Mouse (Mus musculus) heart, adult 9 months (tissue): ENCODE measurements at regions not wholly inside any gene's neighbourhood (a gene's known extent, or its start where the extent isn't known, plus 50 kb on each side); places are given as distances from the start of the nearest gene placed in this dataset.
"Not testable (repeated sequence)": the region's sequence is repeated elsewhere in the genome, so short reads cannot be mapped to it uniquely, and the experiment has no call there.

Experiments used
- DNase-seq, 2 experiments: peaks; one replicate each; pipeline ENCODE4 v3.0.0; 2022; ENCODE audit warnings: low spot score in 2 of 2

- DNase-seq, result no peak
Observed at GRCm38 (mm10) chr13:73035336-73035940, 224.8 kb upstream of the Irx4 start.

- no peak for DNase-seq
Observed at GRCm38 (mm10) chr13:73039731-73040130, 220.5 kb upstream of the Irx4 start.

GRCm38 (mm10) chr13:73041233-73042040 lies 218.8 kb upstream of the Irx4 start:
- no peak for DNase-seq

GRCm38 (mm10) chr13:73069840-73070530 lies 190.3 kb upstream of the Irx4 start:
- no peak for DNase-seq

- DNase-seq, result no peak
Observed at GRCm38 (mm10) chr13:73070531-73070908, 189.8 kb upstream of the Irx4 start.

- no peak for DNase-seq
Observed at GRCm38 (mm10) chr13:73071032-73071431, 189.2 kb upstream of the Irx4 start.

- DNase-seq, result no peak
Observed at GRCm38 (mm10) chr13:73071854-73072852, 188.1 kb upstream of the Irx4 start.

GRCm38 (mm10) chr13:73077866-73078430 lies 182.3 kb upstream of the Irx4 start:
- DNase-seq, result no peak

- DNase-seq, result not testable (repeated sequence)
Observed at GRCm38 (mm10) chr13:73087815-73088214, 172.5 kb upstream of the Irx4 start.

GRCm38 (mm10) chr13:73091886-73092285 lies 168.4 kb upstream of the Irx4 start:
- DNase-seq, result no peak

GRCm38 (mm10) chr13:73097502-73097901 lies 162.8 kb upstream of the Irx4 start:
- DNase-seq, result no peak

GRCm38 (mm10) chr13:73099407-73099806 lies 160.9 kb upstream of the Irx4 start:
- no peak for DNase-seq

GRCm38 (mm10) chr13:73107250-73107993 lies 152.9 kb upstream of the Irx4 start:
- no peak for DNase-seq

- no peak for DNase-seq
Observed at GRCm38 (mm10) chr13:73116822-73117632, 143.3 kb upstream of the Irx4 start.

GRCm38 (mm10) chr13:73117633-73118076 lies 142.6 kb upstream of the Irx4 start:
- no peak for DNase-seq

GRCm38 (mm10) chr13:73122945-73123344 lies 137.3 kb upstream of the Irx4 start:
- no peak for DNase-seq

GRCm38 (mm10) chr13:73131270-73131669 lies 129.0 kb upstream of the Irx4 start:
- DNase-seq, result no peak

GRCm38 (mm10) chr13:73132746-73133145 lies 127.5 kb upstream of the Irx4 start:
- DNase-seq, result no peak

GRCm38 (mm10) chr13:73134929-73135328 lies 125.3 kb upstream of the Irx4 start:
- no peak for DNase-seq

- no peak for DNase-seq
Observed at GRCm38 (mm10) chr13:73141302-73141701, 119.0 kb upstream of the Irx4 start.
